Mouse (Mus musculus): ENCODE results near the gene Wscd1.

- TF ChIP-seq CTCF (conservative IDR thresholded peaks at IDR 0.05; ENCODE audit: low read length) (peak; percentile 54), NANOG (IDR thresholded peaks at IDR 0.05; ENCODE audit: borderline replicate concordance, low read length) (no peak)
These were observed 12.6 kb upstream of the Wscd1 start for GRCm38 (mm10) chr11:71737106-71737505.

Measured in E14TG2a.4 (cell line).